Mouse (Mus musculus) heart, postnatal 36 days (tissue): ENCODE measurements around the gene Cdk5r1. TPM values are rescaled to one million over a fixed set of nuclear protein-coding genes. Genes with fewer than 3 reads are reported as not detected.

Experiments
- DNase-seq, 2 experiments: peaks; one replicate each; pipeline ENCODE4 v3.0.0; 2021 to 2022
- intact Hi-C: fragments of 180-260 bp; cut with DNase I; formaldehyde crosslinking; loops from one replicate; pipeline ENCODE4 v1.15.1; 2025
- total RNA-seq, 2 experiments: library from RNA; stranded (reverse); gene quantifications; 2 replicates each; pipeline ENCODE4 v1.2.3; 2021

The Cdk5r1 gene
- total RNA-seq, 2 experiments from 2014 or later = 1.2 to 1.5 TPM

- intact Hi-C loops = no loop called here
- no peak for DNase-seq
Observed at GRCm38 (mm10) chr11:80499550-80499952, 22.7 kb downstream of the Cdk5r1 start.

- intact Hi-C loops = no loop called here
- DNase-seq = no peak
Observed at GRCm38 (mm10) chr11:80503281-80503680, 26.5 kb downstream of the Cdk5r1 start.

GRCm38 (mm10) chr11:80503726-80504452, 27.1 kb downstream of the Cdk5r1 start:
- DNase-seq = no peak
- intact Hi-C loops = no loop called here

- intact Hi-C loops = no loop called here
- DNase-seq = no peak
Observed at GRCm38 (mm10) chr11:80504519-80505385, 27.9 kb downstream of the Cdk5r1 start.

GRCm38 (mm10) chr11:80505581-80505980, 28.8 kb downstream of the Cdk5r1 start:
- DNase-seq = no peak
- intact Hi-C loops = no loop called here

- intact Hi-C loops = no loop called here
Observed at GRCm38 (mm10) chr11:80506483-80506882, 29.7 kb downstream of the Cdk5r1 start.

GRCm38 (mm10) chr11:80507791-80508190, 31.0 kb downstream of the Cdk5r1 start:
- intact Hi-C loops = no loop called here
- no peak for DNase-seq

More at GRCm38 (mm10) chr11:80506483-80506882, 29.7 kb downstream of the Cdk5r1 start:
- DNase-seq = no peak

GRCm38 (mm10) chr11:80508361-80509175, 31.7 kb downstream of the Cdk5r1 start:
- peak; percentile 32 to 34 for DNase-seq
- intact Hi-C loops = no loop called here

- intact Hi-C loops = no loop called here
- DNase-seq = no peak
Observed at GRCm38 (mm10) chr11:80509176-80509506, 32.3 kb downstream of the Cdk5r1 start.

- intact Hi-C loops = no loop called here
- DNase-seq = no peak
Observed at GRCm38 (mm10) chr11:80510124-80510523, 33.3 kb downstream of the Cdk5r1 start.

GRCm38 (mm10) chr11:80512313-80513056, 35.7 kb downstream of the Cdk5r1 start:
- DNase-seq = no peak
- intact Hi-C loops = no loop called here

- intact Hi-C loops = no loop called here
- no peak for DNase-seq
Observed at GRCm38 (mm10) chr11:80513796-80514195, 37.0 kb downstream of the Cdk5r1 start.

- no peak for DNase-seq
- intact Hi-C loops = no loop called here
Observed at GRCm38 (mm10) chr11:80515346-80515745, 38.5 kb downstream of the Cdk5r1 start.

- intact Hi-C loops = no loop called here
- DNase-seq = no peak
Observed at GRCm38 (mm10) chr11:80515895-80516294, 39.1 kb downstream of the Cdk5r1 start.

GRCm38 (mm10) chr11:80518421-80519367, 41.9 kb downstream of the Cdk5r1 start:
- no peak for DNase-seq
- intact Hi-C loops = no loop called here

GRCm38 (mm10) chr11:80521148-80521547, 44.3 kb downstream of the Cdk5r1 start:
- DNase-seq = no peak
- intact Hi-C loops = no loop called here

GRCm38 (mm10) chr11:80522852-80523251, 46.0 kb downstream of the Cdk5r1 start:
- intact Hi-C loops = loop anchor here (2.0 kb wide), 1 partner anchor 46 kb away; the partner anchor contains the start of gene Cdk5r1
- peak in 1 of 2 experiments; percentile 24 for DNase-seq

- intact Hi-C loops = loop anchor here (2.0 kb wide), 1 partner anchor 47 kb away; the partner anchor contains the start of gene Cdk5r1
- DNase-seq = no peak
Observed at GRCm38 (mm10) chr11:80523410-80523809, 46.6 kb downstream of the Cdk5r1 start.

- intact Hi-C loops = no loop called here
- no peak for DNase-seq
Observed at GRCm38 (mm10) chr11:80524213-80524612, 47.4 kb downstream of the Cdk5r1 start.
